Mouse (Mus musculus): ENCODE results near the gene Mucl1. TPM values are rescaled to one million over a fixed set of nuclear protein-coding genes. Genes with fewer than 3 reads are reported as not detected.
"Not testable (repeated sequence)": the region's sequence is repeated elsewhere in the genome, so short reads cannot be mapped to it uniquely, and the experiment has no call there.

The Mucl1 gene
- total RNA-seq (2021) (1 to 10 TPM in 1 of 2 experiments, under 1 TPM in 1; 0.52 to 3.8 TPM), polyA plus RNA-seq (2012; rRNA removed) (not detected in 2 replicates)
- long read RNA-seq, partial matches to known transcripts = 0 of 1 reads
- long read RNA-seq, other reads (novel, unspliced or antisense) = 0 of 1 reads

- DNase-seq = no peak
Observed at GRCm38 (mm10) chr15:103755369-103755768, at the start of gene Mucl1. TSS of gene Mucl1 (minus strand) at chr15:103755469.

- peak; percentile 7 for DNase-seq
Observed at GRCm38 (mm10) chr15:103766836-103767235, 11.6 kb upstream of the Mucl1 start.

GRCm38 (mm10) chr15:103716861-103717260, 38.4 kb downstream of the Mucl1 start:
- not testable (repeated sequence) for DNase-seq

Other genes with a start within 250 kb of the Mucl1 start
- 10 to 100 TPM; 24.4 to 39.6 TPM for gene Ppp1r1a, start 217.5 kb downstream of the Mucl1 start, total RNA-seq (2021)
- gene Ppp1r1a, start 217.5 kb downstream of the Mucl1 start, polyA plus RNA-seq (2012; rRNA removed) = 41.3 and 88.5 TPM in 2 replicates
- not detected for gene Glycam1, start 190.4 kb downstream of the Mucl1 start, total RNA-seq (2021)
- not detected in 2 replicates for gene Glycam1, start 190.4 kb downstream of the Mucl1 start, polyA plus RNA-seq (2012; rRNA removed)
- not detected for gene Mucl2, start 143.8 kb upstream of the Mucl1 start, total RNA-seq (2021)
- gene Mucl2, start 143.8 kb upstream of the Mucl1 start, polyA plus RNA-seq (2012; rRNA removed) = not detected in 2 replicates

All from adrenal gland, adult 2 months (tissue).